Mouse (Mus musculus): Measurements from ENCODE around the gene Nab2. TPM values are rescaled to one million over a fixed set of nuclear protein-coding genes. Genes with fewer than 3 reads are reported as not detected.

The Nab2 gene
- total RNA-seq, 2 experiments from 2014 or later: 32.3 to 36.2 TPM

GRCm38 (mm10) chr10:127652906-127653638 is 15.3 kb downstream of the Nab2 start:
- DNase-seq (ENCODE audit: low spot score in 2 of 2): no peak

- DNase-seq (ENCODE audit: low spot score in 2 of 2): no peak
Measured at GRCm38 (mm10) chr10:127645791-127646190, 22.6 kb downstream of the Nab2 start.

DNA sequence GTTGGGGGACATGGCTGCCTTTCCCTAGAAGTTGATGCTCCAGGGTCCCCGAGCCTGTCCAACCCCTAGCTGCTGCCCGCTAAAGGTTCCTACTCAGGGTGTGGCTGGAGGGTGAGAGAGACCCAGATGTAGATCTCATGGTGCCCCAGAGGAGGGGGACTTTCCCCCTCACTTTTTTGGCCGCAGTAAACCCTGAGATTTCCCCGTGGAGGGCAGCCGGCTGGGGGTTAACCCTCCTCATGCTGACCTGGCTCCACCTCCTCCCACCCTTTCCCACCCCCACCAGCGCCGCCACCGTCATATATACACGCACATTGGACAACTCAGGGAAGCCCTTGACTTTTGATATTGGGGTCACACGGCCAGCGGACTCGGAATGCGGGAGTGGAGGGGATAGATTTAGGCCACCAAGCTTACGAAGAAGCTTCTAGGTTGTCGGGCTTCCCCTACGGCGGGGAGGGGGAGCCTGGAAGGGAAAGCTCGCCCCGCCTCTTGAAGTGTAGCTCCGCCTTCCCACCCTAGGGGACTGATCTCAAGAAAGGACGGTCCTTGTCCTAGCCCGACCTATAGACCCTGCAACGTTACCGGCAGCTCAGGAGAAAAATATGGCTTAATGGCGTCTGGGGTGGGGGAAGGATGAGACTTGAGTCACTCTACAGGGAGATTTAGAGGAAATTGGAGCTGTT is 24.7 kb downstream of the Nab2 start:
- DNase-seq (ENCODE audit: low spot score in 2 of 2): peak; percentile 40 to 48

GRCm38 (mm10) chr10:127642772-127643552 is 25.4 kb downstream of the Nab2 start, which contains the start of gene Stat6:
Stat6 (plus strand) TSS chr10:127642986.
- DNase-seq (ENCODE audit: low spot score in 2 of 2): peak; percentile 27 to 46

DNA sequence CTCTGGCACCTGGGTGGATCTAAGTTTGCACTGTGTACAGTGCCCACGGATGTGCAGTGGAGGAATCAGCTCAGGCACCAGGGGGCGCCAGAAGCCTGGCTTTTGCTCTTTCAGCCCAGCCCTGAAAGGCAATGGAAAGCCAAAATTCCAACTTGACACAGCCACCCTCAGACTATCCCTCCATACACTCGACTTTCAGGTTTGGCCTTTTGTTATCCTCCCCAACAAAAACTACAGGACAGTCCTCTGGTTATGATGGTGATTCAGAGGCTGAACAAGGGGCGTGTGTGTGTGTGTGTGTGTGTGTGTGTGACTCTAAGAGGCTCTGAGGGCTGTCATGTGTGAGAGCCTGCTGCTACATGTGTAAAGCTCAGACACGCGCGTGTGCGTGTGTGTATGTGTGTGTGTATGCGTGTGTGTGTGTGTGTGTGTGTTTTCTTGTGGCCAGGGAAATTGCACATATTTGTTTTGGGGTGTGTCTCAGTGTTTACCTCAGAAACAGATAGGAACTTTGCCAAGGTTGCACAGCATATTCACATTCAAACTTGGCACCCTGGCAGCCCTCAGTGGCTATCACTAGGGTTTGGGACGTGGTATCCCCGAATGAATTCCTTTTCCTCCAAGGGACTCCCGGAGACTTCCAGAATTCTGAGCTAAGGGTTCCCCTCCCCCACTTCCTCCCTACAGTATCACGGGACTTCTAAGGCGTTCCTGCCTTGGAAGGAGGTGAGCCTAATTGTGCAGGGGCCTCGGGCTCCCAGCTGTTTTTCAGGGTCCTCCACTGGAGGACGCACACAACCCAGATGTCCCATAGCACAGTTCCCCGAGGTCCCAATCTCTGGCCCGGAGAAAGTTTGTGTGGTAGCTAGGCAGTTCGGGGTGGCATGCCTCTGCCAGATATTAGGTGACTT is 26.3 kb downstream of the Nab2 start:
- peak; percentile 87 to 91 for DNase-seq (ENCODE audit: low spot score in 2 of 2)

DNA sequence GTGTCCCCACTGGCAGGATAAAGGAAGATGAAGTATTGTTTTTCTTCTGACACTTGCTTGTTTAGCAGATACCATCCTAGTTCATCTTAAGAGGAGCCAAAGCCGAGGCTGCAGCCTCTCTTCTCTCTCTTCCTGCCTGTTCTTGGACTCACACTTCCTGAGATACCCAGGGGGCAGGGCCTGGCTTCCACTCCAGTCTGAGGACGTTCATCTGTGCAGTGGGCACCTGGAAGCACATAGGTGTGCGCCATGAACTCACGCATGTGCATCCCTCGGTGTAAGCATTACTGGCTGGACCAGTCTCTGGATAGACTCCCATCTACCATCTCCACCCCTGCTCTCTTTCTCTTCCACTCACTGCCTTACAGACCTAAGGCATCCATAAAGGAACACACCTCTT is 27.9 kb downstream of the Nab2 start:
- DNase-seq (ENCODE audit: low spot score in 2 of 2): no peak

DNA sequence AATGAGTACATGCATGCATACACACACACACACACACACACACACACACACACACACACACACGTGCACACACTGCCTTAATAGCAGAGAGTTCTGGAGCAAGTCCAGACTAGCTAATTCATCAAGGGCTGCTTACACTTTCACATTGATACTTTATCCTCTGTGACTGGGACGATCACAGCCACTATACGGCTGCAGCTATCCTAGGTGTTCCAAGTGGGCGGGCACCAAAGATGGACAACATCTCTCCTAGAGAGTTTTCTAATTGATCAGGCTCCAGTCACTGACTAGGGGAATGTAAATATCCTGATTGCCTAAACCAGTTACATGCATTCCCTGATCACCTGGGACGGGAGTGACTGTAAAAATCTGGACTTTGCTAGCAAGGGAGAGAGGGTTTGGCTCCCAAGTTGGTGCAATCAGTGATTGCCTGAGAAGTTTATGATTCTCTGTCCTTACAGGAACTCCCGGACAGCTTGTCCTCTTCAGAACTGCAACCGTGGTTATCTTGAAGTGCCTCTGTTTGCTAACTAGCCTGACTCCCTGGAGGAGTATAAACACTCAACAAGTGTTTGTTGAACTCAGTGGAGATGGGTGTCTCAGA is 35.6 kb downstream of the Nab2 start:
- no peak for DNase-seq (ENCODE audit: low spot score in 2 of 2)

- no peak for DNase-seq (ENCODE audit: low spot score in 2 of 2)
Measured at GRCm38 (mm10) chr10:127631261-127632214, 36.8 kb downstream of the Nab2 start.

DNA sequence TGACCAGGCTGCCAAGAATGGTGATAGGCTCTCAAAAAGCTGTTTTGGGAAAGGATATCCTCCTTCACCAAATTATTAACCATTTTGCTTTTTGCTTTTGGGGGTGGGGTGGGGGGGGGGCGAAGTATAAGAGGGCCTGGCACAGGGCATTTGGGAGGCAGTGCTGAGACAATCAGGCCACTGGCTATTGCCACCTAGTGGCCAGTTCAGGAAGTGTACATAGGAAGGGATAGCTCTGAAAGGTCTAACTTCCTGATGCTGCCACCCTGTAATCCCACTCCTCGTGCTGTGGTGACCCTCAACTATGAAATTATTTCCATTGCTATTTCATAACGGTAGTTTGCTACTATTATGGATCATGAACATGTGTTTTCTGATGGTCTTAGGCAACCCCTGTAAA is 41.9 kb downstream of the Nab2 start:
- peak; percentile 54 to 64 for DNase-seq (ENCODE audit: low spot score in 2 of 2)

DNA sequence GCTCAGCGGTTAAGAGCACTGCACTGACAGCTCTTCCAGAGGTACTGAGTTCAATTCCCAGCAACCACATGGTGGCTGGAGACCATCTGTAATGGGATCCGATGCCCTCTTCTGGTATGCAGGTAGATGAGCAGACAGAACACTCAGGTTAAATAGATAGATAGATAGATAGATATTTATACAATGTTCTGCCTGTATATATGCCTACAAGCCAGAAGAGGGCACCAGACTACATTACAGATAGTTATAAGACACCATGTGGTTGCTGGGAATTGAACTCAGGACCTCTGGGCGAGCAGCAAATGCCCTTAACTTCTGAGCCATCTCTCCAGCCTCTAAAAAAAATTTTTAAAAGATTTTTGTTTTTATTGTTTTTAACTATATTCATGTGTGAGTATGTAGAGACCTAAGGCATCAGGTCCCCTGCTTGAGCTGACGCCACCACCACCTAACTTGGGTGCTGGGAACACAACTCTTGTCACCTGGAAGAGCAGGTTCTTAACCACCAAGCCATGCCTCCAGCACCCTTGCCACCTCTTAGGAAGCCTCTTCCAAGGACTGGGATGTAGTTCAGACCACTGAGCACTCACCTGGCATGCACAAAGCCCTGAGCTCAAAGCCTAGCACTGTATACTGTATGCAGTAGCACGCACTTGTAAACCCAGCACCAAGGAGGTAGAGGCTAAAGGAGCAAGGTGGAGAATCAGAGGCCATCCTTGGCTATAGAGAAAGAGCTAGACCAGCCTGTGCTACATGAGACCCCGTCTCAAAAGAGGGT is 44.7 kb downstream of the Nab2 start:
- no peak for DNase-seq (ENCODE audit: low spot score in 2 of 2)

DNA sequence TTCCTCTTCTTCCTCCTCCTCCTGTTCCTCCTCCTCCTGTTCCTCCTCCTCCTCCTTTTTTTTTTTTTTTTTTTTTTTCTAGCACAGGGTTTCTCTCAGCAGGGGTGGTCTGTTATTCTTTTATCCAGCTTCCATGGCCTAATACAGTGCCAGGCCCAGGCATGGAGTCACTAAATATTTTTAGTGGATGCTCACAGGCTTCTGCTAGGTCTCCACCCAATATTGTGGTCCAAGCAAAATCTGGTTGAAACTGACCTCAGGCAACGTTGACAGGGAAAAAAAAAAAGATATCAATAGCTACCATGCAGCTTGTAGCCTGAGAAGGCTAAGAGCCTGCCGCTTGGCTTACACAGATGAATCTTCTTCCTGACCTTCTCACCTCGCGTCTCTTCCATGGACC is 45.7 kb downstream of the Nab2 start:
- no peak for DNase-seq (ENCODE audit: low spot score in 2 of 2)

GRCm38 (mm10) chr10:127622057-127622392 is 46.3 kb downstream of the Nab2 start:
- peak; percentile 54 to 65 for DNase-seq (ENCODE audit: low spot score in 2 of 2)

GRCm38 (mm10) chr10:127621191-127622056 is 46.9 kb downstream of the Nab2 start:
- DNase-seq (ENCODE audit: low spot score in 2 of 2): peak; percentile 94 to 96

DNA sequence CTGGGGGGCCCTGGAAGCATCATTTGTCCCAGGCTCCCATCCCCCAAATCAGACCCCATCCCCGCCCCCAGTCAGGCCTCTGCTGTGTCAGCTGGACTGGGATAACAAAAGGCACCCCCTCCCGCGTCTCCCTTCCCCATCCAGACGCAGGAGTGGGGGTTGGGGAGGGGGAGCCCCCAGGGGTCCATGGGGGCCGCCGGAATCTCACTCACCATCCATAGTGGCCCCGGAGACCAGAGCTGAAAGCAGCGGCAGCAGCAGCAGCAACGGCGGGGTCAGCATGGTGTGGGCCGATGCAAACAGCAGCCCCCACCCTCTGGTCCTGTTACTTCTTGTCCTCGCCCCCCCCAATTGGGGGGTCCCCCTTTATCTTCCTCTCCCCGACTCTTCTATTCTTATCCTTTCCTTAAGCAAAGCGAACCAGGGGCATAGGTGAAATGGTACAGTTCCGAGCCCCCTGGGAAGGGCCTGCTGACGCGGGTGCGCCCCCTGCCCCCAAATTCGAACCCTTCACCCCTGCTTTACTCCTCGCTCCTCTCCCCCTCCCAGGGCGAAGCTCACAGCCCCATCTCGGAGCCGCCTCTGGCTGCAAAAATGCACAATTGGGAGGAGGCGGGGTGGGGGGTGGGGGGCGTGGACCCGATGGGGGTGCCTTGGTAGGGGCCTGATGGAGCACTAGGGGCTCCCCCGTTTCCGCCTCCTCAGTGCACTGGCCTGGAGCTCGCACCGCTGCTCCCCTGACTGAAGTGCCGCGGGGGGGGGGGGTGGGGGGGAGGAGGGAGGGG is 47.8 kb downstream of the Nab2 start, which contains the start of gene Lrp1:
Gene Lrp1 (minus strand): TSS at position 743 of the 785 bp plus-strand sequence.
- DNase-seq (ENCODE audit: low spot score in 2 of 2): peak; percentile 59 to 70

DNA sequence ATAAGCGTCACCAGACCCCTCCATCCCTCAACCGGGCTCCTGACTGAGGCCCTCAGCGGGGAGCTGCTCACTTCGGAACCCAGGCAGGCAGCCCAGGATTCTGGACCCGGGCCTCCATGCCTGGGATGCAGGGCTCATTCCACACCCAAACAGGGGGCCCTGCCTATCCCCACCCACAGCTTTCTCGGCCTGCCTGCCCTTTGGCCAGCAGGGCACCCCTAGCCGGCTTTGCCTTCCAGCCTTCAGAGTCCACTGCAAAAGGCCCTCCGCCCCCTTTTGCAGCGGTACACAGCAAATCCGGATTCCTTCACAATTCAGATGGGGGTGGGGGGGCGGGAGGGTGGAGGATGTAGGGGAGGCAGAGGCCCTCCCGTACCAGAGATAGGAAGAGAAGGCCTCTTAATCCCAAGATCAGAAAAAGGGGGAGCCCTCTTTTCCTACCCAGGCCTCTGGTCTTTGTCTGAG is 48.4 kb downstream of the Nab2 start:
- peak; percentile 52 to 61 for DNase-seq (ENCODE audit: low spot score in 2 of 2)

- DNase-seq (ENCODE audit: low spot score in 2 of 2): no peak
Measured at GRCm38 (mm10) chr10:127619119-127619721, 49.1 kb downstream of the Nab2 start.

Measured in layer of hippocampus, postnatal 10 days (tissue).